Mouse (Mus musculus) limb, embryonic 14.5 days (tissue): ENCODE results near the gene Atg7. TPM values are rescaled to one million over a fixed set of nuclear protein-coding genes. Genes with fewer than 3 reads are reported as not detected.
A peak's percentile ranks its signal among the peaks of the same experiment; 100 is the strongest.

Experiments
- ATAC-seq: fragments of 200-750 bp; cut with Nextera tagmentation; 2 replicates; pipeline ENCODE4 v1.8.0; 2017; ENCODE audit warnings: low read depth, moderate number of reproducible peaks, moderate TSS enrichment; ENCODE audit not compliant: low FRiP score
- DNase-seq: peaks from one replicate; pipeline ENCODE4 v3.0.0-alpha.2; 2015; ENCODE audit warnings: low spot score
- H3K27ac ChIP-seq: fragments of 300-500 bp; sonication (generic); replicated peaks from 2 replicates; pipeline ENCODE4 v1.5.1; 2014; ENCODE audit warnings: low read depth, mild to moderate bottlenecking, low read length, moderate library complexity, mixed read lengths
- H3K27me3 ChIP-seq: fragments of 300-500 bp; sonication (generic); 2 replicates; pipeline ENCODE4 v1.6.1; 2014; ENCODE audit warnings: low read length, mixed read lengths; ENCODE audit not compliant: control insufficient read depth, insufficient read depth
- H3K36me3 ChIP-seq: fragments of 300-500 bp; sonication (generic); 2 replicates; pipeline ENCODE4 v1.6.1; 2014; ENCODE audit warnings: mild to moderate bottlenecking, low read length, moderate library complexity, mixed read lengths; ENCODE audit not compliant: control insufficient read depth, insufficient read depth
- H3K4me1 ChIP-seq: fragments of 300-500 bp; sonication (generic); 2 replicates; pipeline ENCODE4 v1.6.1; 2014; ENCODE audit warnings: antibody characterized with exemption, low read length, mixed read lengths; ENCODE audit not compliant: control insufficient read depth, insufficient read depth
- H3K4me2 ChIP-seq: fragments of 300-500 bp; sonication (generic); replicated peaks from 2 replicates; pipeline ENCODE4 v1.6.1; 2014; ENCODE audit warnings: low read depth, mild to moderate bottlenecking, low read length, moderate library complexity; ENCODE audit not compliant: severe bottlenecking
- H3K4me3 ChIP-seq: fragments of 300-500 bp; sonication (generic); replicated peaks from 2 replicates; pipeline ENCODE4 v1.5.1; 2014; ENCODE audit warnings: low read length
- H3K9ac ChIP-seq: fragments of 300-500 bp; sonication (generic); 2 replicates; pipeline ENCODE4 v1.6.1; 2014; ENCODE audit warnings: mild to moderate bottlenecking, low read depth, low read length, moderate library complexity; ENCODE audit not compliant: severe bottlenecking
- H3K9me3 ChIP-seq: fragments of 300-500 bp; sonication (generic); 2 replicates; pipeline ENCODE4 v1.6.1; 2016; ENCODE audit warnings: low read length; ENCODE audit not compliant: control insufficient read depth
- POLR2A ChIP-seq: fragments of 200-500 bp; IDR thresholded peaks from 2 replicates; pipeline ENCODE4 v1.8.0; 2012; ENCODE audit warnings: inconsistent platforms, mild to moderate bottlenecking, moderate library complexity, borderline replicate concordance; ENCODE audit not compliant: insufficient read depth, insufficient read length; ENCODE audit errors: extremely low read depth
- WGBS: fragments of 180-500 bp; shearing (Covaris S2); extraction: QIAGEN DNeasy Blood & Tissue Kit; methylation state at CpG from one replicate; pipeline ENCODE4 v1.1.7; 2014; 5-methylcytosine and 5-hydroxymethylcytosine counted together
- polyA plus RNA-seq, 2 experiments: library from polyadenylated mRNA; depleted of rRNA in 1 of 2; stranded (reverse) in 1 of 2; unstranded in 1 of 2; fragments of >200 nt; fragmentation: Nextera tagmentation in 1 of 2; extraction: Ambion mirVana in 1 of 2; gene quantifications; 2 replicates each; pipeline versions ENCODE4 v1.2.1 to v1.2.3; 2012 to 2014

Gene Atg7
- polyA plus RNA-seq, 2 experiments = 11.6 to 19.2 TPM

GRCm38 (mm10) chr6:114869501-114870076 lies 226.7 kb downstream of the Atg7 start:
- Histone ChIP-seq H3K9ac (no peak overlapping the region), H3K9me3 (no peaks in the 10 kb centered on the region), H3K4me3 (no peak overlapping the region), H3K4me2 (no peak overlapping the region), H3K4me1 (peaks cover 62% of the 10 kb centered on the region), H3K27ac (peak overlapping the region; percentile 39), H3K36me3 (peaks cover 25% of the 10 kb centered on the region), H3K27me3 (no peaks in the 10 kb centered on the region)
- DNase-seq = no peak
- peak; percentile 32; the same call in 1 of the 2 replicates for ATAC-seq
- WGBS = 47% methylated on average over 6 of the region's 6 CpGs
- no peak for TF ChIP-seq POLR2A

GRCm38 (mm10) chr6:114871010-114871660 lies 228.2 kb downstream of the Atg7 start:
- H3K36me3 ChIP-seq = peaks cover 24% of the 10 kb centered on the region
- no peaks in the 10 kb centered on the region for H3K27me3 ChIP-seq
- 75% methylated on average over 14 of the region's 14 CpGs for WGBS
- ATAC-seq (no peak), DNase-seq (no peak)
- H3K4me2 ChIP-seq = no peak overlapping the region
- no peak overlapping the region for H3K4me3 ChIP-seq
- H3K9ac ChIP-seq = peak overlapping the region; percentile 12; the same call in 1 of the 2 replicates
- H3K27ac ChIP-seq = no peak overlapping the region
- no peaks in the 10 kb centered on the region for H3K9me3 ChIP-seq
- TF ChIP-seq POLR2A = no peak
- peaks cover 76% of the 10 kb centered on the region for H3K4me1 ChIP-seq

GRCm38 (mm10) chr6:114873808-114874137 lies 230.9 kb downstream of the Atg7 start:
- DNase-seq = no peak
- Histone ChIP-seq H3K27me3 (no peaks in the 10 kb centered on the region), H3K27ac (peak overlapping the region; percentile 98), H3K9ac (peak overlapping the region; percentile 68; the same call in 1 of the 2 replicates), H3K4me3 (peak overlapping the region; percentile 42; the same call in 1 of the 2 replicates), H3K9me3 (no peaks in the 10 kb centered on the region), H3K4me2 (peak overlapping the region; percentile 82), H3K36me3 (peaks cover 15% of the 10 kb centered on the region), H3K4me1 (peaks cover 88% of the 10 kb centered on the region)
- ATAC-seq = no peak
- TF ChIP-seq POLR2A = no peak
- WGBS = 57% methylated on average over 3 of the region's 3 CpGs

GRCm38 (mm10) chr6:114874138-114874928 lies 231.4 kb downstream of the Atg7 start:
- peak; percentile 16 for ATAC-seq

GRCm38 (mm10) chr6:114875018-114875558 lies 232.2 kb downstream of the Atg7 start:
- WGBS = 0% methylated on average over 18 of the region's 18 CpGs
- Histone ChIP-seq H3K9ac (peak overlapping the region; percentile 68), H3K9me3 (no peaks in the 10 kb centered on the region), H3K4me1 (peaks cover 84% of the 10 kb centered on the region), H3K4me3 (peak overlapping the region; percentile 42), H3K36me3 (peaks cover 17% of the 10 kb centered on the region), H3K27me3 (no peaks in the 10 kb centered on the region), H3K4me2 (peak overlapping the region; percentile 82), H3K27ac (peak overlapping the region; percentile 98)
- DNase-seq (peak; percentile 92), ATAC-seq (peak; percentile 90)
- no peak for TF ChIP-seq POLR2A

More at GRCm38 (mm10) chr6:114874138-114874928, 231.4 kb downstream of the Atg7 start:
- Histone ChIP-seq H3K4me1 (peaks cover 88% of the 10 kb centered on the region), H3K36me3 (peaks cover 17% of the 10 kb centered on the region), H3K9me3 (no peaks in the 10 kb centered on the region), H3K4me3 (peak overlapping the region; percentile 42), H3K27me3 (no peaks in the 10 kb centered on the region), H3K9ac (peak overlapping the region; percentile 68), H3K27ac (peak overlapping the region; percentile 98), H3K4me2 (peak overlapping the region; percentile 82)
- TF ChIP-seq POLR2A = no peak
- DNase-seq = peak; percentile 53
- 12% methylated on average over 18 of the region's 19 CpGs for WGBS
